Mouse (Mus musculus) liver, embryonic 13.5 days (tissue): ENCODE measurements at regions not wholly inside any gene's neighbourhood (a gene's known extent, or its start where the extent isn't known, plus 50 kb on each side); places are given as distances from the start of the nearest gene placed in this dataset.
"Not testable (repeated sequence)": the region's sequence is repeated elsewhere in the genome, so short reads cannot be mapped to it uniquely, and the experiment has no call there.

Experiments
- ATAC-seq: fragments of 200-750 bp; cut with Nextera tagmentation; 2 replicates; pipeline ENCODE4 v1.8.0; 2017; ENCODE audit warnings: low read depth, mild to moderate bottlenecking, moderate number of reproducible peaks, moderate library complexity
- DNase-seq: peaks from one replicate; pipeline ENCODE4 v3.0.0; 2022
- H3K27ac ChIP-seq: fragments of 300-500 bp; sonication (generic); 2 replicates; pipeline ENCODE4 v1.5.1; 2015; ENCODE audit warnings: moderate library complexity, mild to moderate bottlenecking, inconsistent platforms
- H3K27me3 ChIP-seq: fragments of 300-500 bp; sonication (generic); 2 replicates; pipeline ENCODE4 v1.6.1; 2015; ENCODE audit warnings: mild to moderate bottlenecking, inconsistent platforms
- H3K36me3 ChIP-seq: fragments of 300-500 bp; sonication (generic); 2 replicates; pipeline ENCODE4 v1.6.1; 2015; ENCODE audit warnings: mild to moderate bottlenecking, inconsistent platforms
- H3K4me1 ChIP-seq: fragments of 300-500 bp; sonication (generic); replicated peaks from 2 replicates; pipeline ENCODE4 v1.6.1; 2015; ENCODE audit warnings: inconsistent platforms
- H3K4me2 ChIP-seq: fragments of 300-500 bp; sonication (generic); 2 replicates; pipeline ENCODE4 v1.6.1; 2015; ENCODE audit warnings: inconsistent platforms, mild to moderate bottlenecking, moderate library complexity
- H3K4me3 ChIP-seq: fragments of 300-500 bp; sonication (generic); replicated peaks from 2 replicates; pipeline ENCODE4 v1.5.1; 2015; ENCODE audit warnings: mild to moderate bottlenecking, inconsistent platforms
- H3K9ac ChIP-seq: fragments of 300-500 bp; sonication (generic); 2 replicates; pipeline ENCODE4 v1.6.1; 2015; ENCODE audit warnings: mild to moderate bottlenecking, inconsistent platforms
- H3K9me3 ChIP-seq: fragments of 300-500 bp; sonication (generic); replicated peaks from 2 replicates; pipeline ENCODE4 v1.6.1; 2016; ENCODE audit warnings: inconsistent platforms
- WGBS: fragments of 180-500 bp; shearing (Covaris S2); methylation state at CpG from one replicate; pipeline ENCODE4 v1.1.7; 2015; ENCODE audit not compliant: insufficient replicate concordance; 5-methylcytosine and 5-hydroxymethylcytosine counted together

- no peaks in the 10 kb centered on the region for H3K27me3 ChIP-seq
- no peak overlapping the region for H3K9ac ChIP-seq
- H3K27ac ChIP-seq = no peak overlapping the region
- DNase-seq (no peak), ATAC-seq (no peak)
- no peaks in the 10 kb centered on the region for H3K9me3 ChIP-seq
- H3K4me1 ChIP-seq = no peaks in the 10 kb centered on the region
- H3K36me3 ChIP-seq = no peaks in the 10 kb centered on the region
- H3K4me3 ChIP-seq = no peak overlapping the region
- WGBS = 52% methylated on average over 3 of the region's 3 CpGs
- H3K4me2 ChIP-seq = no peak overlapping the region
Measured at GRCm38 (mm10) chrX:166809165-166809564, 223.6 kb upstream of the Egfl6 start.

- Histone ChIP-seq H3K9ac (no peak overlapping the region), H3K27ac (no peak overlapping the region), H3K4me1 (no peaks in the 10 kb centered on the region), H3K36me3 (no peaks in the 10 kb centered on the region), H3K4me2 (no peak overlapping the region), H3K9me3 (no peaks in the 10 kb centered on the region), H3K4me3 (no peak overlapping the region), H3K27me3 (no peaks in the 10 kb centered on the region)
- ATAC-seq = no peak
- DNase-seq = no peak
- 70% methylated on average over 5 of the region's 5 CpGs for WGBS
Measured at GRCm38 (mm10) chrX:166808207-166808606, 222.7 kb upstream of the Egfl6 start.

DNA sequence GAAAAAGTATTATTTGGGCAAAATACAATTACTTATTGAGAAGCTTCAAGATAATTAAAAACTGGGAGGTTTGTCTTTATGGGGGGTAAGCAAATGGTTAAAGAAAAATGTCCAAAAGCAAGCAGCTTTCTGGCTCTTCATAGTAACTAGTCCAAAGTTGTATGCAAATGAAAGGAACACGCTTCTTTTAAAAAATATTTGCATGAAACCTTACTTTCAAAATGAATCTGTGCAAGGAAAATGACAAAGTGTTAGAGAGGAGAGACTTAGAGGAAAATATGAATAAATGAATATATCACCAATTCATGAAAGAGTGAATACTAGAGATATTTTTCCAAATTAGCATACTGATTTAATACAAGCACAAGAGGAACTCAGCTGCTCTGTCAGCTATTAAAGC lies 220.4 kb upstream of the Egfl6 start:
- Histone ChIP-seq H3K9ac (no peak overlapping the region), H3K4me1 (no peaks in the 10 kb centered on the region), H3K9me3 (no peaks in the 10 kb centered on the region), H3K4me2 (no peak overlapping the region), H3K36me3 (no peaks in the 10 kb centered on the region), H3K27ac (no peak overlapping the region), H3K27me3 (0 out of 2 replicates have a peak, but pooled peaks cover 3% of the 10 kb centered on the region), H3K4me3 (no peak overlapping the region)
- DNase-seq = no peak
- WGBS = 63% methylated on average over 1 of the region's 1 CpGs
- ATAC-seq = no peak

GRCm38 (mm10) chrX:166805480-166805879 lies 220.0 kb upstream of the Egfl6 start:
- Histone ChIP-seq H3K9me3 (no peaks in the 10 kb centered on the region), H3K4me1 (no peaks in the 10 kb centered on the region), H3K27me3 (0 out of 2 replicates have a peak, but pooled peaks cover 3% of the 10 kb centered on the region), H3K4me3 (no peak overlapping the region), H3K36me3 (no peaks in the 10 kb centered on the region), H3K9ac (no peak overlapping the region), H3K4me2 (no peak overlapping the region), H3K27ac (no peak overlapping the region)
- ATAC-seq (no peak), DNase-seq (no peak)
- 62% methylated on average over 4 of the region's 4 CpGs for WGBS

- no peaks in the 10 kb centered on the region for H3K9me3 ChIP-seq
- no peak overlapping the region for H3K4me2 ChIP-seq
- H3K4me3 ChIP-seq = no peak overlapping the region
- H3K27me3 ChIP-seq = 0 out of 2 replicates have a peak, but pooled peaks cover 3% of the 10 kb centered on the region
- no peak overlapping the region for H3K27ac ChIP-seq
- 61% methylated on average over 6 of the region's 6 CpGs for WGBS
- H3K4me1 ChIP-seq = no peaks in the 10 kb centered on the region
- no peak overlapping the region for H3K9ac ChIP-seq
- H3K36me3 ChIP-seq = no peaks in the 10 kb centered on the region
- ATAC-seq (no peak), DNase-seq (no peak)
Measured at GRCm38 (mm10) chrX:166803246-166803645, 217.7 kb upstream of the Egfl6 start.

DNA sequence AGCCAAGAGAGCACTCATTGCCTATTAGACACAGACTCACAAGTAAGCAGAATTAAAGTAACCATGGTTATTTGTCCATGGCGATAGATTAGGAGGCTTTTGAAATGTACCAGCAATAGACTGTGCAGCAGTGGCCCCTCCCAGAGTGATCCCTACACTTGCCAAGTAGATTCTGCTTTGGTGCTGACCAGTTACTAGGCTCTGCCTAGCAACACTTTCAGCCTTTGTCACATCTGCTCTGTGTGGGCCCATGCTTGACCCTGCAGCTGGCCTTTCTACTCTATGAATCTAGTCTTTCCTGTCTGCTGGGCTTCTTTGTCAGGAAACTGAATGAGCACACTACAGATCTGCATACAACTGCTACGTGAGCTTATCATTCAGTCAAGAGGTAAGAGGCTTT lies 215.5 kb upstream of the Egfl6 start:
- no peak for DNase-seq
- Histone ChIP-seq H3K9ac (no peak overlapping the region), H3K9me3 (no peaks in the 10 kb centered on the region), H3K4me2 (no peak overlapping the region), H3K36me3 (no peaks in the 10 kb centered on the region), H3K27me3 (0 out of 2 replicates have a peak, but pooled peaks cover 3% of the 10 kb centered on the region), H3K27ac (no peak overlapping the region), H3K4me1 (no peaks in the 10 kb centered on the region), H3K4me3 (no peak overlapping the region)
- 61% methylated on average over 2 of the region's 2 CpGs for WGBS
- no peak for ATAC-seq

GRCm38 (mm10) chrX:166795651-166796050 lies 210.1 kb upstream of the Egfl6 start:
- no peaks in the 10 kb centered on the region for H3K27me3 ChIP-seq
- no peak for ATAC-seq
- H3K9ac ChIP-seq = no peak overlapping the region
- H3K4me1 ChIP-seq = no peaks in the 10 kb centered on the region
- WGBS = 62% methylated on average over 2 of the region's 2 CpGs
- no peak overlapping the region for H3K27ac ChIP-seq
- H3K9me3 ChIP-seq = no peaks in the 10 kb centered on the region
- H3K36me3 ChIP-seq = no peaks in the 10 kb centered on the region
- no peak overlapping the region for H3K4me2 ChIP-seq
- no peak overlapping the region for H3K4me3 ChIP-seq
- DNase-seq = no peak

DNA sequence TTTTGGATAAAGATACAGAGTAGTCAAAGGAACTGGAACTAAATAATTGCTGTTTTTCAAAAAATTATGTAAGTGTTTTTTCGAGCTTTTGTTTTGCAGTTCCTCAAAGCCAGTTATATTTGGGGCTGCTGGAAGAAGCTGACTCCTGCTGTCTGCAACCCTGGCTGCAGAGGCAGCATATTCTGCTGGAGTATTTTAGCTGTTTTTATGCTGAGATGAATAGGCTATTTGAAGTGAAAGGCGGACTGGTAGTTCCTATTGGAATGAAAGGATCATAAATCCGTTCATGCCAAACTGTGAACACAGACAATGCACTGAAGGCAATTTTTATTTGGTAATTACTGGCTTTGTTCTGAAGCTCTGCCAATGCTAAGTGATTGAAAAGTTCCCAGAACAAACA lies 203.5 kb upstream of the Egfl6 start:
- Histone ChIP-seq H3K27me3 (no peaks in the 10 kb centered on the region), H3K4me2 (no peak overlapping the region), H3K27ac (no peak overlapping the region), H3K9me3 (no peaks in the 10 kb centered on the region), H3K4me1 (no peaks in the 10 kb centered on the region), H3K9ac (no peak overlapping the region), H3K4me3 (no peak overlapping the region), H3K36me3 (no peaks in the 10 kb centered on the region)
- WGBS = 67% methylated on average over 3 of the region's 3 CpGs
- no peak for DNase-seq
- ATAC-seq = no peak

DNA sequence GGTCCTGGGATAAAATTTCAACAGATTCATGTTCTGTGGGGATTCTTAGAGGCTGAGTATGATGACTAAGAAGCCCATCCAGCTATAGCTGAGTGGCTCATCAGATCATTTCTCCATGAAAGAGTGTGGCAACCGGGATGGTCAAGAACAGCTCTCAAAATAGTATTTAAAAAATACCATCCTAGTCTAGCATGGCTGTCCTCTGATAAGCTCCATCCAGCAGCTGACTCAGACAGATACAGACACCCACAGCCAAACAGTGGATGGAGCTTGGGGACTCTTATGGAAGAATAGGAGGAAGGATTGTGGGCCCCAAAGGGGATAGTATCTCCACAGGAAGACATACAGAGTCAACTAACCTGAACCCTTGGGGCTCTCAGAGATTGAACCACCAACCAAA lies 201.6 kb upstream of the Egfl6 start:
- H3K27me3 ChIP-seq, H3K36me3 ChIP-seq, H3K9me3 ChIP-seq, H3K27ac ChIP-seq, H3K4me3 ChIP-seq, H3K4me2 ChIP-seq, H3K9ac ChIP-seq, DNase-seq, H3K4me1 ChIP-seq: not testable (repeated sequence)
- WGBS = 45% methylated on average over 1 of the region's 1 CpGs
- ATAC-seq = peak; percentile 80

GRCm38 (mm10) chrX:166785615-166786014 lies 200.1 kb upstream of the Egfl6 start:
- Histone ChIP-seq H3K4me2 (no peak overlapping the region), H3K9me3 (no peaks in the 10 kb centered on the region), H3K4me1 (no peaks in the 10 kb centered on the region), H3K27ac (no peak overlapping the region), H3K36me3 (no peaks in the 10 kb centered on the region), H3K9ac (no peak overlapping the region), H3K4me3 (no peak overlapping the region), H3K27me3 (no peaks in the 10 kb centered on the region)
- ATAC-seq (peak; percentile 66; the same call in 1 of the 2 replicates), DNase-seq (no peak)
- WGBS = 68% methylated on average over 3 of the region's 3 CpGs

DNA sequence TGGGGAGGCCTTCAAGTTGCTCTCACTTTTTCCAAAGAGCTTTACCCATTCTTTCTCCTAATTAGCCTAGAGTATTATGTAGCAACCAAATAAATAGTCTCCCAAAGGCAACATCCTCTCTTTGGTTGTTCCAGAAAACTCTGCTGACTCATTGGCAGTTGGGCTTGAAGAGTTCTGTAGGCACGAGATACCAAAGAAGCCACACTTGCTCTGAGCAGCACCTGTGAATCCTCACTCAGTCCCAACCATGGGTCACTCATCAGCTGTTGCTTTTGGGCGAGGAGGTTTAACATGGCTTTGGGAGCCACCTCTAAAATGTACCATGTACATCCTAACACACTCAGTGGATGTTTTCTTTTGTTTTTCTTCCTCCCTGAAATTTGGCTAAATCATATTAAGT lies 197.9 kb upstream of the Egfl6 start:
- no peaks in the 10 kb centered on the region for H3K27me3 ChIP-seq
- no peak overlapping the region for H3K27ac ChIP-seq
- 23% methylated on average over 2 of the region's 2 CpGs for WGBS
- no peaks in the 10 kb centered on the region for H3K36me3 ChIP-seq
- H3K4me1 ChIP-seq = no peaks in the 10 kb centered on the region
- DNase-seq = peak; percentile 5
- H3K9ac ChIP-seq = no peak overlapping the region
- H3K9me3 ChIP-seq = no peaks in the 10 kb centered on the region
- no peak overlapping the region for H3K4me3 ChIP-seq
- H3K4me2 ChIP-seq = no peak overlapping the region
- ATAC-seq = peak; percentile 65; the same call in 1 of the 2 replicates

GRCm38 (mm10) chrX:166779334-166780092 lies 194.0 kb upstream of the Egfl6 start:
- H3K36me3 ChIP-seq = no peaks in the 10 kb centered on the region
- H3K4me3 ChIP-seq = no peak overlapping the region
- DNase-seq (no peak), ATAC-seq (peak; percentile 60; the same call in 1 of the 2 replicates)
- no peak overlapping the region for H3K4me2 ChIP-seq
- H3K27me3 ChIP-seq = no peaks in the 10 kb centered on the region
- H3K9ac ChIP-seq = no peak overlapping the region
- H3K27ac ChIP-seq = no peak overlapping the region
- WGBS = 59% methylated on average over 6 of the region's 6 CpGs
- H3K9me3 ChIP-seq = no peaks in the 10 kb centered on the region
- no peaks in the 10 kb centered on the region for H3K4me1 ChIP-seq
